Mouse (Mus musculus): ENCODE results near the gene Emcn.

GRCm38 (mm10) chr3:137300210-137300609, 40.7 kb upstream of the Emcn start:
- TF ChIP-seq CTCF (IDR thresholded peaks at IDR 0.05; ENCODE audit: low read depth, low read length) = no peak
- no peak for TF ChIP-seq POLR2A (IDR thresholded peaks at IDR 0.05; ENCODE audit: extremely low read depth, insufficient read depth, low read length)

Measured in liver, adult 2 months (tissue).